Mouse (Mus musculus) brown adipose tissue, adult 24 weeks (tissue): ENCODE measurements around the gene Brcc3. TPM values are rescaled to one million over a fixed set of nuclear protein-coding genes. Genes with fewer than 3 reads are reported as not detected.

Source experiments
- polyA plus RNA-seq: library from polyadenylated mRNA; stranded (reverse); fragments of >200 nt; gene quantifications from 2 replicates; pipeline ENCODE4 v1.2.4, GENCODE M21; 2012; ENCODE audit not compliant: missing spikeins, insufficient read depth, insufficient read length

Brcc3 gene
- polyA plus RNA-seq, 1 experiment: 37.7 TPM

Other genes starting within 250 kb of the Brcc3 start
- gene Fundc2, start 34.2 kb upstream of the Brcc3 start, polyA plus RNA-seq: 146 and 161 TPM in 2 replicates
- gene F8, start 34.0 kb upstream of the Brcc3 start, polyA plus RNA-seq: 1.5 and 3.1 TPM in 2 replicates
- 6.1 and 15.4 TPM in 2 replicates for gene Cmc4, start within 50 bp of the Brcc3 start, polyA plus RNA-seq
- 1.4 and 4.1 TPM in 2 replicates for gene Mtcp1, start within 50 bp of the Brcc3 start, polyA plus RNA-seq
- gene Vbp1, start 97.7 kb downstream of the Brcc3 start, polyA plus RNA-seq: 17.4 and 20.4 TPM in 2 replicates
- not detected in 2 replicates for gene Rab39b, start 161.6 kb downstream of the Brcc3 start, polyA plus RNA-seq